Mouse (Mus musculus): Measurements from ENCODE around the gene Ncoa4. TPM values are rescaled to one million over a fixed set of nuclear protein-coding genes. Genes with fewer than 3 reads are reported as not detected.

Ncoa4 gene
- polyA plus RNA-seq (2017; shearing (Covaris generic)) = 102 TPM

GRCm38 (mm10) chr14:32159690-32160246 lies at the start of gene Ncoa4:
Ncoa4 (plus strand) TSS chr14:32159865.

GRCm38 (mm10) chr14:32141723-32142122 lies 17.9 kb upstream of the Ncoa4 start, which contains the start of gene Msmb:
Msmb (plus strand) TSS chr14:32142023.

GRCm38 (mm10) chr14:32201791-32202451 lies 42.3 kb downstream of the Ncoa4 start, which contains the start of the genes Timm23 and Parg:
Timm23 (minus strand) TSS chr14:32201898.
Parg (plus strand) TSS chr14:32201949.

Other genes with a start within 250 kb of the Ncoa4 start
- not detected for gene Galnt15, start 130.9 kb upstream of the Ncoa4 start, polyA plus RNA-seq (2017; shearing (Covaris generic))
- gene Oxnad1, start 74.5 kb upstream of the Ncoa4 start, polyA plus RNA-seq (2017; shearing (Covaris generic)) = 24.8 TPM
- gene Dph3, start 74.1 kb upstream of the Ncoa4 start, polyA plus RNA-seq (2017; shearing (Covaris generic)) = 92.7 TPM
- not detected for gene Msmb, start 17.8 kb upstream of the Ncoa4 start, polyA plus RNA-seq (2017; shearing (Covaris generic))
- 154 TPM for gene Timm23, start 42.0 kb downstream of the Ncoa4 start, polyA plus RNA-seq (2017; shearing (Covaris generic))
- gene Parg, start 42.1 kb downstream of the Ncoa4 start, polyA plus RNA-seq (2017; shearing (Covaris generic)) = 24.3 TPM
- gene Ogdhl, start 162.2 kb downstream of the Ncoa4 start, polyA plus RNA-seq (2017; shearing (Covaris generic)) = 0.26 TPM
- not detected for gene 1700024G13Rik, start 228.5 kb downstream of the Ncoa4 start, polyA plus RNA-seq (2017; shearing (Covaris generic))

Measured in CD4-positive, CD25-positive, alpha-beta regulatory T cell, adult 9 weeks (primary cell).